Mouse (Mus musculus) megakaryocyte, embryonic 14.5 days (primary cell): ENCODE measurements around the gene Mtrex. TPM values are rescaled to one million over a fixed set of nuclear protein-coding genes. Genes with fewer than 3 reads are reported as not detected.

Experiments used
- H3K27me3 ChIP-seq: replicated peaks from 2 replicates; pipeline ENCODE3; 2012; ENCODE audit warnings: inconsistent platforms
- H3K36me3 ChIP-seq: replicated peaks from 2 replicates; pipeline ENCODE3; 2012; ENCODE audit warnings: low read length, inconsistent platforms, mixed read lengths
- H3K4me1 ChIP-seq: 2 replicates; pipeline ENCODE4 v1.6.1; 2012; ENCODE audit warnings: inconsistent platforms
- H3K4me3 ChIP-seq: replicated peaks from 2 replicates; pipeline ENCODE3; 2012; ENCODE audit warnings: moderate library complexity, mild to moderate bottlenecking, inconsistent platforms
- H3K9me3 ChIP-seq: 2 replicates; pipeline ENCODE4 v1.6.1; 2012; ENCODE audit warnings: inconsistent platforms
- FLI1 ChIP-seq: IDR thresholded peaks from 2 replicates; pipeline ENCODE4 v1.6.1; 2012; ENCODE audit warnings: low read length, inconsistent platforms, mixed read lengths
- GATA1 ChIP-seq: IDR thresholded peaks from 3 replicates; pipeline ENCODE4 v1.6.1; 2012; ENCODE audit warnings: mixed read lengths, low read length, inconsistent platforms, borderline replicate concordance
- polyA plus RNA-seq: library from polyadenylated mRNA; stranded (reverse); fragments of >175 nt; gene quantifications from 2 replicates; pipeline ENCODE4 v1.2.3, GENCODE M21; 2012; ENCODE audit warnings: low replicate concordance; ENCODE audit not compliant: insufficient read depth

Mtrex gene
- polyA plus RNA-seq, 1 experiment = 2.0 TPM

- Histone ChIP-seq H3K36me3 (peaks cover 13% of the 10 kb centered on the region), H3K4me1 (peaks cover 8% of the 10 kb centered on the region; the same call in 1 of the 2 replicates), H3K4me3 (no peak overlapping the region), H3K27me3 (peaks cover 3% of the 10 kb centered on the region), H3K9me3 (no peaks in the 10 kb centered on the region)
- TF ChIP-seq FLI1 (no peak), GATA1 (no peak)
These were observed 67.5 kb downstream of the Mtrex start for GRCm38 (mm10) chr13:112859574-112860134.

- peaks cover 5% of the 10 kb centered on the region for H3K27me3 ChIP-seq
- H3K4me1 ChIP-seq = 0 out of 2 replicates have a peak, but pooled peaks cover 1% of the 10 kb centered on the region
- H3K36me3 ChIP-seq = no peaks in the 10 kb centered on the region
- no peak overlapping the region for H3K4me3 ChIP-seq
- no peak for TF ChIP-seq GATA1
- TF ChIP-seq FLI1 = no peak
- H3K9me3 ChIP-seq = no peaks in the 10 kb centered on the region
These were observed 69.3 kb downstream of the Mtrex start for GRCm38 (mm10) chr13:112857921-112858320.

DNA sequence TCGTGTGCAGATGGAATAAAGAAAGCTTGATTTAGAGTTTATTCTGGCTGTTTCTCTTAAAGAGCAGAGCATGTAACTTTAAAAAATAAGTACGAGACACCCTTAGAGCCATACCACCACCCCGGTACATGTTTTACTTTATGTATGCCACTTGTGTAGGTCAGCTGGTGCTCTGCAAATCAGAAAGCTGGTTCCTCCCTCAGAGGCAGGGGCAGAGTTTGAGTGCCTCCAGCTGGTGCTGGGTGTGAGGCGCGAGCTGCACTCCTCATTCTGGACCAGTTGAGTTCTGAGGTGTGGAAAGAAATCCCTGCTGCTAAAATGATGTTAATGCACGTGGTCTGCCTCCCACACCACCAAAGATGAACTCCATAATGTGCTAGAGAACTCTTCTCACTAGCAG lies 72.8 kb downstream of the Mtrex start:
- Histone ChIP-seq H3K4me1 (peaks cover 3% of the 10 kb centered on the region; the same call in 1 of the 2 replicates), H3K36me3 (no peaks in the 10 kb centered on the region)

GRCm38 (mm10) chr13:112853710-112854316 lies 73.4 kb downstream of the Mtrex start:
- TF ChIP-seq FLI1 (no peak), GATA1 (no peak)
- Histone ChIP-seq H3K4me1 (peaks cover 3% of the 10 kb centered on the region; the same call in 1 of the 2 replicates), H3K9me3 (no peaks in the 10 kb centered on the region), H3K27me3 (peaks cover 2% of the 10 kb centered on the region), H3K4me3 (no peak overlapping the region), H3K36me3 (no peaks in the 10 kb centered on the region)

More for the DNA sequence above, 72.8 kb downstream of the Mtrex start:
- TF ChIP-seq FLI1 = no peak
- no peak for TF ChIP-seq GATA1
- Histone ChIP-seq H3K9me3 (no peaks in the 10 kb centered on the region), H3K27me3 (peaks cover 2% of the 10 kb centered on the region), H3K4me3 (no peak overlapping the region)

DNA sequence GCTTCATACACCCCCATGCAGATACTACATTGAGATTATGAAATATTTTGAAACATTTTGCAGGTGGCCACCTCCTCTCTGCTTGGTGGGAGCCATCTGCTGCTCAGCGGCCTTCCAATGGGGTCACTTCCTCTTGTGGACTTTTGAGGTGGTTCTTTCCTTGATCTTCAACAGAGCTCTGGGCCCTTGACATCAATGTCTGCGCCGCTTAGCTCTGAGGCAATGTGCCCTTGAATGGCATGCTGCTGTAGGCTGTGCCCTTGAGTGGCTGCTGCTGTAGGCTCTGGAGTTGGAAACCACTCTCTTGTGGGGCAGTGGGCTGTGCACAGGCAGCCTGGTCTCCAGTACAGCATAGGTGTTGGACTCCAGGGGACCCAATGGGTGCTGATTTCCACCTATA lies 81.3 kb downstream of the Mtrex start:
- H3K36me3 ChIP-seq = no peaks in the 10 kb centered on the region
- peaks cover 36% of the 10 kb centered on the region for H3K9me3 ChIP-seq
- H3K27me3 ChIP-seq = peaks cover 5% of the 10 kb centered on the region
- H3K4me3 ChIP-seq = no peak overlapping the region
- TF ChIP-seq FLI1 (no peak), GATA1 (no peak)
- H3K4me1 ChIP-seq = no peaks in the 10 kb centered on the region

DNA sequence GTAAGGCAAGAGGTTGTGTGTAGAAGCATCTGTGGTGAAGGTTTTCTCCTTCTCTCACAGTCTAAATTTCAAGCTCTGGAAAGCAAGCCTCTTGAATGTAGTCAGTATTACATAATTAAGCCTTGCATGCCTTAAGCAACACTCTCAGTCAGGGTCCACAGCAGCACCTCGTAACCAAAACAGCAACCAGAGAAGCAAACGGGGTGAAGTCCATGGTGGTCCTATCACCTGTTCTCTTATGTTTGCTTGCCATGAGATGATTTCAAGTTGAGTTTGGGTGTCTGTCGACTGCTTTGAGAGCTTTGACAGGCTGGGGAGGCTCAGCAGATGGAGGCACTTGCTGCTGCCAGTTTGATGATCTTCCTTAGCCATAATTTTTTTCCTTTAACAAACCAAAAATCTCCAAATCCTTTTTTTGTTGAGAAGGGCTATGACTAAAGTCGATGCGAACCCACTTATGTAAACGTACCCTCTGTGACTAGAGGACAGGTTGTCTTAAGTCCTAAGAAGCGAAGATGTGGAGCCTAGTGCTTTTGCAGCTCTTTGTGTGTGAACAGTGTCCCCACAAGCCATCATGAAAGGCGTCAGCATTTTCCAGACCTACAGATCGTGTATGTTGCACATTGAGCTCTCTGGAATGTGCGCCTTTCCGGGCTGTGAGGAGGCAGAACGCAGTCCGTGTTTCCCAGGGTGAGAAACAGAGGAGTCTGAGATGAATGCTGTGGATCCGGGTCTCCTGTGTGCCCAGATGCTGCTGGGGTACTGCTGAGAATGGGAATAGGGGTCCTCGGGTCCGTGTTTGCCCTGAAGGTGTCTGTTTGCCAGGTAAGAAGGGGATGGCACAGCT lies 86.7 kb downstream of the Mtrex start:
- H3K4me3 ChIP-seq = no peak overlapping the region
- H3K4me1 ChIP-seq = no peaks in the 10 kb centered on the region
- TF ChIP-seq GATA1 = no peak
- TF ChIP-seq FLI1 = no peak
- peaks cover 24% of the 10 kb centered on the region for H3K9me3 ChIP-seq
- H3K27me3 ChIP-seq = peaks cover 7% of the 10 kb centered on the region
- no peaks in the 10 kb centered on the region for H3K36me3 ChIP-seq

DNA sequence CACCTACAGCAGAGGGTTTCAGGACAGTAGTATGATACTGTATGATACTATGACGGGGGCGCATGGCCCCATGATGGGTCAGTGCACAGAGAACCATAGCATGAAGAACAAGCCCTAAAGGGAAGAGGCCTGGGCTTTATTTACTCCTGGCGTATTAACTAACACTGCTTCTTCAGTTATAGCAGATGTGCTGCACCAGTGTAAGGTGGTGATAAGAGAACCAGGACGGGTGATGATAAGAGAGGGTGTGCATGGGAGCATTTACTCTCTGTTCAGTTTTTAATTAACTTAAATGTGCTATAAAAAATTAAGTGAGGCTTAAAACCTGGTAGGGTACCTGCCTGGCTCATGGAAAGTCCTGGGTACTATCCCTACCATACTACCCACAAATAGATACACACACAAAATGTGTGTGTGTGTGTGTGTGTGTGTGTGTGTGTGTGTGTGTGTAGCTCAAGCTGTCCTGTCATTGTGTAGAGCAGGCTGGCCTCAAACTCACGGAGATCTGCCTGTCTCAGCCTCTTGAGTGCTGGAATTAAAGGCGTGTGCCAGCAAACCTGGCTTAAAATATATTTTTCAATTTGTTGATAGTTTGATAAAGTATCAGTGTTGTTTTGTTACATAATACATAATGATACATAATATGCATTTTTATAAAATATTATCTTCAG lies 88.5 kb downstream of the Mtrex start:
- H3K4me1 ChIP-seq = no peaks in the 10 kb centered on the region
- TF ChIP-seq FLI1 (no peak), GATA1 (no peak)

DNA sequence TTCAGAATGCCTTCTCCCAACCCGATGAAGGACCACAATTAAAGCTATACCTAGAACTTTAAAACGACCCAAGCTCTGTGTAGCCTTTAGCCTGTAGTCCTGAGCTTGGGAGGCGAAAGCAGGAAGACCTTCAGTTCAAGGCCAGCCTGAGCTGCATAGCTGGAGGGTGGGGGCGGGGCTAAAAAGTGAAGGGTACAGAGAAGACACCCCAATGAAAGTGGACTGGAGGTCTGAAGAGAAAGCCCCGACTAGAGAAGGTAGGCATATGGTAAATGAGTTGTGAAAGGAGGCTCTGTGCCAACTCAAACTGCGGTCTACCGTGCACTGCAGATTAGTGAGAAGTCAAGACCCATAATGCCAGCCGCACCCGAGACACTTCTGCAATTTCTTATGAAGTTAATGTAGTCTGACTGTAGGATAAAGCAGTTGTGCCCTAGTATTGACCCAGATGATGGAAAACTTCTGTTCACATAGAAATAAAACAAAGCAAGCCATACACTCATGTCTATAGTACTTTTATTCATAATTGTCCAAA lies 89.5 kb downstream of the Mtrex start:
- Histone ChIP-seq H3K27me3 (peaks cover 14% of the 10 kb centered on the region), H3K4me3 (no peak overlapping the region), H3K9me3 (peaks cover 5% of the 10 kb centered on the region), H3K4me1 (no peaks in the 10 kb centered on the region), H3K36me3 (no peaks in the 10 kb centered on the region)
- TF ChIP-seq GATA1 = no peak
- no peak for TF ChIP-seq FLI1

More for the DNA sequence above, 88.5 kb downstream of the Mtrex start:
- peaks cover 14% of the 10 kb centered on the region for H3K9me3 ChIP-seq
- H3K4me3 ChIP-seq = no peak overlapping the region
- H3K27me3 ChIP-seq = peaks cover 11% of the 10 kb centered on the region
- no peaks in the 10 kb centered on the region for H3K36me3 ChIP-seq

DNA sequence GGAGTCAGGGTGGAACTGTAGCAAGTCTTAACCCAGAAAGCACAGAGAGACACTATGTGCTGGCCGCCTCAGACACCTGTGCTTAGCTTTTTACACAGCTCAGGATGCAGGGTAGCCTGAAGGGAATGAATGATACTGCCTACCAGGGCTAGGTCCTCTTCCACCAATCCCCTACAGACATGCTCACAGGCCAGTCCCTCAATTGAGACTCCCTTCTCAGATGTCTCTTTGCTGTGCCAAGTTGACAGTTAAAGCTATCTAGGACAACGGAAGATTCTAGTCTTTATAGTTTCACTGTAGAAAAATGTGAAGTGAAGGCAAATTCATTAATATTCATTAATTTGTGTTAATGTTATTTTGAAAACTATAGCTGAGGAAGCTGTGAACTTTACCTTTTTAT lies 90.2 kb downstream of the Mtrex start:
- Histone ChIP-seq H3K4me1 (no peaks in the 10 kb centered on the region), H3K36me3 (no peaks in the 10 kb centered on the region)
- TF ChIP-seq FLI1 = no peak
- TF ChIP-seq GATA1 = no peak

More for the DNA sequence above, 90.2 kb downstream of the Mtrex start:
- Histone ChIP-seq H3K4me3 (no peak overlapping the region), H3K27me3 (peaks cover 12% of the 10 kb centered on the region), H3K9me3 (no peaks in the 10 kb centered on the region)
